Mouse (Mus musculus) cerebellum, adult 2 months (tissue): ENCODE data around the gene Cers2. TPM values are rescaled to one million over a fixed set of nuclear protein-coding genes. Genes with fewer than 3 reads are reported as not detected.

ENCODE experiments used
- DNase-seq, 2 experiments: peaks; one replicate each; pipeline ENCODE4 v3.0.0; 2021
- H3K27ac ChIP-seq: fragments of 200-500 bp; 2 replicates; pipeline ENCODE4 v1.5.1; 2012; ENCODE audit warnings: low read length, control low read depth, inconsistent platforms; ENCODE audit not compliant: insufficient read depth
- H3K27me3 ChIP-seq: fragments of 200-500 bp; 2 replicates; pipeline ENCODE4 v1.6.1; 2012; ENCODE audit warnings: inconsistent platforms, mild to moderate bottlenecking, low read length, moderate library complexity; ENCODE audit not compliant: control insufficient read depth, insufficient read depth
- H3K4me1 ChIP-seq: fragments of 200-500 bp; 2 replicates; pipeline ENCODE4 v1.6.1; 2011; ENCODE audit warnings: low read length; ENCODE audit not compliant: control insufficient read depth, insufficient read depth
- H3K4me3 ChIP-seq: fragments of 200-500 bp; replicated peaks from 2 replicates; pipeline ENCODE3; 2011; ENCODE audit warnings: mild to moderate bottlenecking, low read depth, low read length, control low read depth; ENCODE audit not compliant: insufficient read depth
- CTCF ChIP-seq: fragments of 200-500 bp; IDR thresholded peaks from 2 replicates; pipeline ENCODE4 v1.5.1; 2011; ENCODE audit warnings: low read depth, mild to moderate bottlenecking, control low read depth, low read length, moderate library complexity, borderline replicate concordance; ENCODE audit not compliant: insufficient read depth
- POLR2A ChIP-seq: fragments of 200-500 bp; IDR thresholded peaks from 2 replicates; pipeline ENCODE4 v1.6.1; 2011; ENCODE audit warnings: low read length, control low read depth, borderline replicate concordance; ENCODE audit not compliant: insufficient read depth
- WGBS: fragments of 180-500 bp; shearing (Covaris S2); methylation state at CpG from one replicate; pipeline ENCODE4 v1.1.7; 2018; 5-methylcytosine and 5-hydroxymethylcytosine counted together
- polyA plus RNA-seq: library from polyadenylated mRNA; depleted of rRNA; stranded (reverse); fragments of >200 nt; gene quantifications from 2 replicates; pipeline ENCODE4 v1.2.3, GENCODE M21; 2012

The Cers2 gene
- polyA plus RNA-seq, 1 experiment: 142 TPM

DNA sequence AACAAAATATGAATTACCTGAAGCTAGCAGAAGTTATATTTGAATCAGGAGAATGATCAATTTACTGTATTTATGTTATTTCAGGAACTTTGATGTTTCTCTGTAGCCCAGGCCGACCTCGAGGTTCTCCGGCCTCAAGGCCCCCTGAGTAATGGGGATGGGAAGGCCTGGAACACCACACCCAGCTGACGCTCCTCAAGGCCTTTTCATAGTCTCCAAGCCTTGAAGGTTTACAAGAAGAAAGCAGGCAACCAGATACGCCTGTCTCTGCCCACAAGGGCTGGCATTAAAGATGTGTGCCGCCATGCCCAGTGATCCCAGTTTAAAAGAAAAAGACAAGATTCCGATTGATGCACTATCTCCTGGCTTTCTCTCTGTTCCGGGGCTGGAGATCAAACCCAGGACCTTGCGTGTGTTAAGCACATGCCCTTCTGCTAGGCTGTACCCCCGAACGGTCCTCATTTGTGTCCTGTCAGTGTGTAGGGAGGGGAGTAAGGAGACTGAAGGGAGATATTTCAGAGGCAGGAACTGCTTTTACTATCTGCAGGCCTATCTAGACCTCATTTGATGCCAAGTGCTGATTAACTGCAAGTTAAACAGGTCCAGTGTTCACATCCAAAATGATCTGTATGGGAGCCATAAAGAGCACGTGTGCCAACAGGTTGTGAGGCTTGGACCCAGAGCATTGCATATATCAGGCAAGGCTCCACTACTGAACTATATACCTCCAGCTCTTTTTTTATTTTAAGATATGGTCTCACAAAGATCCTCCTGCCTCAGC lies 29.9 kb upstream of the Cers2 start:
- Histone ChIP-seq H3K27ac (peak overlapping the region; percentile 83), H3K4me3 (peak overlapping the region; percentile 84), H3K4me1 (peaks cover 12% of the 10 kb centered on the region), H3K27me3 (no peaks in the 10 kb centered on the region)
- 20% methylated on average over 12 of the region's 12 CpGs for whole genome bisulfite sequencing
- TF ChIP-seq POLR2A (no peak), CTCF (no peak)
- DNase-seq: no peak

DNA sequence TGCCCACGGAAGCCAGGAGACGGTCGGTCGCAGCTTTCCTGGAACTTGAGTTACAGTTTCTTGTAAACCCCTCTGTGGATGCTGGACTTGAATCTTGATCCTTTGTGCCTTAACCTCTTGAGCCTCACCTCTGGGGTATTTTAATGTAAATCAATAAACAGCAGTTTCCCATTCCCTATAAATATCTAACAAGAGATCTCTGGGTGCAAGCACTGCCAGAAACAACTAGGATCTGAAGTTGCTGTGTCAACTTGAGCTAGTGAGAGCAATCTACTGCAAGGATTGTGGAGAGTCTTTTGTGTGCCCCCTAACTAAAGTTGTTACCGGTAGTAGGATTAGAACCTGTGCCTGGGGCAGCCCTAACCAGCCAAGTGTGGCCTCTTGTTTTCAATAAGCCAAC lies 29.2 kb upstream of the Cers2 start:
- no peak for TF ChIP-seq CTCF
- TF ChIP-seq POLR2A: no peak
- DNase-seq: no peak
- 54% methylated on average over 5 of the region's 5 CpGs for WGBS
- no peaks in the 10 kb centered on the region for H3K27me3 ChIP-seq
- peaks cover 16% of the 10 kb centered on the region for H3K4me1 ChIP-seq
- H3K4me3 ChIP-seq: peak overlapping the region; percentile 84
- H3K27ac ChIP-seq: no peak overlapping the region

DNA sequence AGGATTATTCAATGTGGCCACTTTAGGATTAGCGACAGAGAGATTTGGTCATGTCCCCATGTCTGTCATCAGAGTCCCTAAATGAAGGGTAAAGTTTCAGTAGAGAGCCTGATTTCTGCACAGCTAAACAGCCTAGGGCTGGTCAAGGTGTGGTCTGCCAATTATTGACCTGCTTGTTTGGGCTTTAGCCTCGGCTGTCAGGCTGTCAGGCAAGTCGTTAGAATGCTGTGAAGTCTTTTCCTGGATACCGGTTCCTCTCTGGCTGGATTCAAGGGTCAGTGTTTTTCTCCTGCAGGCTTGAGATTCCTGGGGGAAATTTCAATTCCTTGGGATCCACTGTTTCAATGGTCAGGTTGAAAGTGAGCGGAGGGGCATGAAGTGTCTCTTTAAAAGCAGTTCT lies 28.6 kb upstream of the Cers2 start:
- no peak for DNase-seq
- Histone ChIP-seq H3K27me3 (no peaks in the 10 kb centered on the region), H3K27ac (no peak overlapping the region), H3K4me1 (peaks cover 19% of the 10 kb centered on the region), H3K4me3 (peak overlapping the region; percentile 25)
- 35% methylated on average over 5 of the region's 5 CpGs for WGBS
- no peak for TF ChIP-seq CTCF

DNA sequence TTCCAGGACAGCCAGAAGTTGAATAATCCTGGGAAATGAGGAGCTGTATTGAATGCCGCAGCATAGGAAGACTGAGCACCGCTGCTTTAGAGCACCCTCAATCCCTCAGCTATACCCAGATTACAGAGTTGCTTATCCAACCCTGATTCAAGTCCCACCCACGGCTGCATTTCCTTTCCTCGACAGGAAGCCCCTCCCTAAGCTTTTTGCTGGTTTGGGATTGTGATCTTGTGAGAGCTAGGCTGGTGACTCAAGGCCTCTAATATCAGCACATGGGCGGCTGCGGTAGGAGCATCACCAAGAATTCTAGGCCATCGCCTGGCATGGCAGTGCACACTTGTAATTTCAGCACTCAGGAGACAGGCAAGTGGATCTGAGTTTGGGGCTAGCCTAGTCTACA lies 28.1 kb upstream of the Cers2 start:
- no peaks in the 10 kb centered on the region for H3K27me3 ChIP-seq
- peaks cover 19% of the 10 kb centered on the region for H3K4me1 ChIP-seq
- DNase-seq: peak in 1 of 2 experiments; percentile 5
- no peak overlapping the region for H3K4me3 ChIP-seq
- 73% methylated on average over 7 of the region's 7 CpGs for WGBS
- no peak for TF ChIP-seq POLR2A
- no peak for TF ChIP-seq CTCF
- H3K27ac ChIP-seq: no peak overlapping the region

DNA sequence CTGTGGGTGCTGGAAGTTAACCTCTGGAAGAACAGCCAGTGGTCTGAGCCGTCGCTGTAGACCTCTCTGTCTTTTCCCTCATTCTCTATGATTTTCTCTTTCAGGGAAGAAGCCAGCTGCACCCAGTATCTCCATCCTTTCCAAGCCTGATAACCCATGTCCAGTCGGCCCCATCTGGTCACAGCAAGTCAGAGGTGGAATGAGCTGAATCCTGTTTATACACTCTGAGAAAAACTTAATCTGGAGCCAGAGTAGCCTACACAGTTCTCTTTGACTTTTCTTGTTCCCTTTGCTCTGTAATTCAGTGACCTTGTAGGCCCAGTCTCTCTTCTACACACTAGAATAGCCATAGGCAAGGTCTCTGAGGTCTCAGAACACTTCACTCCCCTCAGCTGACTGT lies 27.1 kb upstream of the Cers2 start:
- DNase-seq: no peak
- WGBS: 78% methylated on average over 3 of the region's 3 CpGs
- no peak for TF ChIP-seq POLR2A
- no peak for TF ChIP-seq CTCF
- Histone ChIP-seq H3K27ac (no peak overlapping the region), H3K4me1 (peaks cover 19% of the 10 kb centered on the region), H3K27me3 (no peaks in the 10 kb centered on the region), H3K4me3 (no peak overlapping the region)

DNA sequence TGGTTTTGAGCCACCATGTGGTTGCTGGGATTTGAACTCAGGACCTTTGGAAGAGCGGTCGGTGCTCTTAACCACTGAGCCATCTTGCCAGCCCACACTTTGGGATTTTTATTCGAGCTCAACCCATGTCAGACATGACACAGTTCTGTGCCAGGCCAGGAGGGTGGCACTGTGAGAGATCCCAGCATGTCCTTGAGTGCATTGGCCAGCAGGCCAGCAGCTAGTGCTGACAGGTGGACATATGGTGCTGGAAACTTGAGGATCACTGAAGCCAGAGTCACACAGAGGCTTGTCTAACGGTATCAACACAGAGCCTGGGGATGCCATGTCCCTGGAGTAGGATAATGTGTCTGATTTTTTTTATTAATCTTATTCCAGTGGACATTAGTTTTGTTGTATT lies 25.2 kb upstream of the Cers2 start:
- H3K4me3 ChIP-seq: no peak overlapping the region
- no peak overlapping the region for H3K27ac ChIP-seq
- H3K4me1 ChIP-seq: peaks cover 23% of the 10 kb centered on the region
- no peaks in the 10 kb centered on the region for H3K27me3 ChIP-seq
- WGBS: 16% methylated on average over 4 of the region's 4 CpGs
- DNase-seq: peak; percentile 82 to 93
- TF ChIP-seq CTCF: no peak
- TF ChIP-seq POLR2A: no peak

DNA sequence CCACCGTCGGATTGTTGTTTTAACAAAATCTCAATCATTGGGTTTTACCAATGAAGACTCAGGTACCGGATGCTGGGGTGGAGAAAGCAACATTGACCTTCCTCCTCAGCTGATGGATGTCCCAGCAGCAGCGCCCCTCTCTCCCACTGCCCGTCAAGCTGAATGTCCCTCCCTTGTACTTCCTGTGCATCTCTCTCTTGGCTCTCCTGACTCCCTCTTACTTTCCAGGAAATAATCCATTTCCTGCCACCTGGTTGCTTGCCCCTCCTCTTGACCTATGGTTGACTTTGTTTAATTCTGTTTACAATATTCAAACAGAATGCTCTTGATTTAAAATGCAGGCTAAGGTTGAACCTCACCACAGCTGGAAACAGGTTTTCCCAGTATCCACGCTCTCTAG lies 24.4 kb upstream of the Cers2 start:
- Histone ChIP-seq H3K4me3 (no peak overlapping the region), H3K27ac (no peak overlapping the region), H3K27me3 (no peaks in the 10 kb centered on the region), H3K4me1 (peaks cover 23% of the 10 kb centered on the region)
- 47% methylated on average over 6 of the region's 6 CpGs for WGBS
- TF ChIP-seq POLR2A (no peak), CTCF (no peak)
- DNase-seq: no peak

DNA sequence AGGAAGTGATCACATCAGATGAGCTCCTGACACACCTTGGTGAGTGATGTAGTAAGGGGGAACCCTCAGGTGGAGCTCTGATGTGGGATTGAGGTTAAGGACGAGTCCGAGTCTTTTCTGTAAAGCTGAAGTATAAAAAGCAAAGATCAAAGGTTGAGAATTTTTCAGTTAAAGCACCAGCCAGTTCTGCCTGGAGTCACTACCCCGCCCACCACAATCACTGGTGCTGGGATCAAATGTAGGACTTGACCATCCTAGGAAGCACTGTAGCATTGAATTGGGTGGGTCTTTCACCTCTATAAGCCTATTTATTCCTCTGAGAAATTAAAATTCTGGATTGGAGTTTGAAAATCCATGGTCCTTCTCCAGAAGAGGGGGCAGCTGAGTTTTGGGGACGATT lies 23.6 kb upstream of the Cers2 start:
- TF ChIP-seq CTCF (no peak), POLR2A (no peak)
- Histone ChIP-seq H3K27me3 (no peaks in the 10 kb centered on the region), H3K27ac (no peak overlapping the region), H3K4me1 (peaks cover 21% of the 10 kb centered on the region), H3K4me3 (no peak overlapping the region)
- no peak for DNase-seq
- 85% methylated on average over 4 of the region's 4 CpGs for WGBS
